8 mouse cellular contexts compared by ENCODE assay signal in genomic region chr12:8357449-8357848, GRCm38 (mm10). TPM values are rescaled to one million over a fixed set of nuclear protein-coding genes. Genes with fewer than 3 reads are reported as not detected.
DNase-seq lines count a peak whose midpoint lies in the region; ATAC-seq and TF ChIP-seq lines count a peak whose summit lies in the region.

No protein-coding gene starts in this region.

- H3K36me3 ChIP-seq in forebrain, embryonic 16.5 days (ENCODE audit: control insufficient read depth, insufficient read depth), result no peaks in the 10 kb centered on the region
- H3K36me3 ChIP-seq in heart, postnatal 0 days (replicated peaks; ENCODE audit: control insufficient read depth, insufficient read depth, low read length), result no peaks in the 10 kb centered on the region

- peak overlapping the region; percentile 18; the same call in 1 of the 2 replicates for H3K4me2 ChIP-seq in forebrain, embryonic 16.5 days (ENCODE audit: low read length)
- no peak overlapping the region; the same call in 1 of the 2 replicates for H3K4me2 ChIP-seq in heart, postnatal 0 days (ENCODE audit: low read depth, low read length)

- TF ChIP-seq CTCF in heart, postnatal 0 days (IDR thresholded peaks at IDR 0.05; ENCODE audit: low read depth), result peak; percentile 21; the same call in 1 of the 2 replicates

- H3K27ac ChIP-seq in forebrain, embryonic 16.5 days (ENCODE audit: low read length), result peak overlapping the region; percentile 84
- peak overlapping the region; percentile 67 for H3K27ac ChIP-seq in heart, postnatal 0 days (ENCODE audit: low read depth)

- ATAC-seq in CD4-positive, CD25-positive, alpha-beta regulatory T cell, adult 4 months, result peak; percentile 78
- peak; percentile 94 for ATAC-seq in forebrain, embryonic 16.5 days
- ATAC-seq in heart, postnatal 0 days (ENCODE audit: insufficient read depth, low read depth), result peak; percentile 91

- TF ChIP-seq EP300 in heart, postnatal 0 days (IDR thresholded peaks at IDR 0.05; ENCODE audit: low read depth), result peak; percentile 88

- DNase-seq in adrenal gland, postnatal 14 days, result peak; percentile 81
- DNase-seq in heart, postnatal 0 days (ENCODE audit: low spot score), result peak; percentile 91
- DNase-seq in layer of hippocampus, adult 18-20 months (ENCODE audit: low spot score in 2 of 2), result peak; percentile 79 to 83
- peak; percentile 80 to 88 for DNase-seq in lung, adult 18-20 months
- peak; percentile 77 to 83 for DNase-seq in right cerebral cortex, adult 2 months (ENCODE audit: low spot score in 2 of 2)
- no peak for DNase-seq in spleen, adult 18-20 months

- H3K27me3 ChIP-seq in forebrain, embryonic 16.5 days (replicated peaks; ENCODE audit: control insufficient read depth, insufficient read depth, low read length), result no peaks in the 10 kb centered on the region
- H3K27me3 ChIP-seq in heart, postnatal 0 days (ENCODE audit: control insufficient read depth, insufficient read depth, low read length), result no peaks in the 10 kb centered on the region

- no peak overlapping the region for H3K9ac ChIP-seq in forebrain, embryonic 16.5 days (replicated peaks; ENCODE audit: low read depth, low read length)
- no peak overlapping the region for H3K9ac ChIP-seq in heart, postnatal 0 days (replicated peaks; ENCODE audit: low read depth, low read length)

- peaks cover 7% of the 10 kb centered on the region for H3K4me1 ChIP-seq in forebrain, embryonic 16.5 days (replicated peaks; ENCODE audit: control insufficient read depth, insufficient read depth, low read length)
- H3K4me1 ChIP-seq in heart, postnatal 0 days (ENCODE audit: control insufficient read depth, insufficient read depth), result peaks cover 18% of the 10 kb centered on the region

- H3K9me3 ChIP-seq in forebrain, embryonic 16.5 days (ENCODE audit: control insufficient read depth, low read length), result no peaks in the 10 kb centered on the region
- H3K9me3 ChIP-seq in heart, postnatal 0 days (replicated peaks; ENCODE audit: control insufficient read depth, low read length), result no peaks in the 10 kb centered on the region

- 53% methylated on average over 5 of the region's 5 CpGs for WGBS in forebrain, embryonic 16.5 days
- 17% methylated on average over 5 of the region's 5 CpGs for WGBS in heart, postnatal 0 days

- no peak overlapping the region for H3K4me3 ChIP-seq in forebrain, embryonic 16.5 days (replicated peaks; ENCODE audit: low read length)
- no peak overlapping the region for H3K4me3 ChIP-seq in heart, postnatal 0 days (ENCODE audit: low read depth, low read length)

RNA-seq across cellular contexts. Expression of gene Hs1bp3, which starts 44.2 kb away (rescaled TPM):
- polyA plus RNA-seq in CD4-positive, CD25-positive, alpha-beta regulatory T cell, adult 4 months (2017; shearing (Covaris generic)), result 10 to 100 TPM in 1 of 2 experiments, 1 to 10 TPM in 1; 5.6 to 13.0 TPM
- total RNA-seq in adrenal gland, postnatal 14 days (2021), result 12.4 and 15.1 TPM in 2 replicates
- polyA plus RNA-seq in forebrain, embryonic 16.5 days (2015; fragmentation: Nextera tagmentation; extraction: Ambion mirVana), result 11.1 and 12.3 TPM in 2 replicates
- total RNA-seq in heart, postnatal 0 days (2014; rRNA removed; ENCODE audit: low replicate concordance), result 9.5 and 11.7 TPM in 2 replicates
- 9.7 TPM in 2 replicates for polyA plus RNA-seq in heart, postnatal 0 days (2015; fragmentation: Nextera tagmentation; extraction: Ambion mirVana)
- total RNA-seq in layer of hippocampus, adult 18-20 months (2021), result 10 to 100 TPM; 18.2 to 18.3 TPM

RNA-seq across cellular contexts. Expression of gene Gdf7, which starts 55.7 kb away (rescaled TPM):
- not detected for polyA plus RNA-seq in CD4-positive, CD25-positive, alpha-beta regulatory T cell, adult 4 months (2017; shearing (Covaris generic))
- total RNA-seq in adrenal gland, postnatal 14 days (2021), result not detected in 2 replicates
- not detected in 2 replicates for polyA plus RNA-seq in forebrain, embryonic 16.5 days (2015; fragmentation: Nextera tagmentation; extraction: Ambion mirVana)
- not detected in 2 replicates for total RNA-seq in heart, postnatal 0 days (2014; rRNA removed; ENCODE audit: low replicate concordance)
- polyA plus RNA-seq in heart, postnatal 0 days (2015; fragmentation: Nextera tagmentation; extraction: Ambion mirVana), result not detected in 2 replicates
- total RNA-seq in layer of hippocampus, adult 18-20 months (2021), result under 1 TPM; 0.30 to 0.59 TPM

Comparison
In these comparisons a context has a peak if more than half of its experiments do, and no peak if none do; other contexts are left out.
1. DNase-seq: peak in adrenal gland, postnatal 14 days (single experiment), heart, postnatal 0 days (single experiment), layer of hippocampus, adult 18-20 months (2 of 2), lung, adult 18-20 months (2 of 2) and right cerebral cortex, adult 2 months (2 of 2); none in spleen, adult 18-20 months (0 of 2).
2. Peak in every context shown above with its lines, with median percentiles within 50 percentile points of each other: ATAC-seq.